Mouse (Mus musculus): ENCODE measurements at regions not wholly inside any gene's neighbourhood (a gene's known extent, or its start where the extent isn't known, plus 50 kb on each side); places are given as distances from the start of the nearest gene placed in this dataset.

- no peak for ATAC-seq
These were observed 86.6 kb upstream of the Gm765 start for GRCm38 (mm10) chr6:98429120-98429519.

- ATAC-seq = no peak
These were observed 60.1 kb upstream of the Gm765 start for GRCm38 (mm10) chr6:98402605-98403004.

- no peak for ATAC-seq
These were observed 52.0 kb upstream of the Gm765 start for GRCm38 (mm10) chr6:98394589-98394988.
